Mouse (Mus musculus) spleen, postnatal 10 days (tissue): ENCODE measurements around the gene Socs2.
A peak's percentile ranks its signal among the peaks of the same experiment; 100 is the strongest.
"Not testable (repeated sequence)": the region's sequence is repeated elsewhere in the genome, so short reads cannot be mapped to it uniquely, and the experiment has no call there.

Source experiments
- DNase-seq, 2 experiments: peaks; one replicate each; pipeline ENCODE4 v3.0.0; 2021 to 2022; ENCODE audit warnings: low spot score in 2 of 2

Gene Socs2

GRCm38 (mm10) chr10:95394819-95395812, 21.9 kb downstream of the Socs2 start:
- no peak for DNase-seq

GRCm38 (mm10) chr10:95392073-95392472, 24.9 kb downstream of the Socs2 start:
- DNase-seq = no peak

- no peak for DNase-seq
These were observed 26.1 kb downstream of the Socs2 start for GRCm38 (mm10) chr10:95390871-95391270.

- DNase-seq = not testable (repeated sequence)
These were observed 27.2 kb downstream of the Socs2 start for GRCm38 (mm10) chr10:95389805-95390204.

GRCm38 (mm10) chr10:95388821-95389477, 28.0 kb downstream of the Socs2 start:
- DNase-seq = peak in 1 of 2 experiments; percentile 27

GRCm38 (mm10) chr10:95386527-95386926, 30.5 kb downstream of the Socs2 start:
- no peak for DNase-seq

GRCm38 (mm10) chr10:95385801-95386203, 31.2 kb downstream of the Socs2 start:
- DNase-seq = no peak

- DNase-seq = no peak
These were observed 31.9 kb downstream of the Socs2 start for GRCm38 (mm10) chr10:95385081-95385480.

GRCm38 (mm10) chr10:95384446-95384845, 32.5 kb downstream of the Socs2 start:
- no peak for DNase-seq

- DNase-seq = no peak
These were observed 43.6 kb downstream of the Socs2 start for GRCm38 (mm10) chr10:95373340-95373739.

- DNase-seq = peak in 1 of 2 experiments; percentile 28
These were observed 45.0 kb downstream of the Socs2 start for GRCm38 (mm10) chr10:95371942-95372341.

GRCm38 (mm10) chr10:95369190-95369589, 47.8 kb downstream of the Socs2 start:
- DNase-seq = no peak

GRCm38 (mm10) chr10:95368151-95368550, 48.8 kb downstream of the Socs2 start:
- no peak for DNase-seq

GRCm38 (mm10) chr10:95367661-95368089, 49.3 kb downstream of the Socs2 start:
- DNase-seq = no peak

- no peak for DNase-seq
These were observed 49.7 kb downstream of the Socs2 start for GRCm38 (mm10) chr10:95367241-95367640.

GRCm38 (mm10) chr10:95362326-95362725, 54.7 kb downstream of the Socs2 start:
- DNase-seq = no peak

- DNase-seq = no peak
These were observed 55.6 kb downstream of the Socs2 start for GRCm38 (mm10) chr10:95361260-95361841.

GRCm38 (mm10) chr10:95360048-95360447, 56.9 kb downstream of the Socs2 start:
- DNase-seq = no peak

GRCm38 (mm10) chr10:95357721-95358120, 59.3 kb downstream of the Socs2 start:
- peak in 1 of 2 experiments; percentile 28 for DNase-seq

- DNase-seq = no peak
These were observed 60.3 kb downstream of the Socs2 start for GRCm38 (mm10) chr10:95356711-95357110.

- no peak for DNase-seq
These were observed 61.2 kb downstream of the Socs2 start for GRCm38 (mm10) chr10:95355678-95356268.

- DNase-seq = no peak
These were observed 62.3 kb downstream of the Socs2 start for GRCm38 (mm10) chr10:95354673-95355072.
